In genomic region chr1:170845448-170846307, GRCm38 (mm10) we compare ENCODE assay signal across 12 mouse cellular contexts. TPM values are rescaled to one million over a fixed set of nuclear protein-coding genes. Genes with fewer than 3 reads are reported as not detected.
DNase-seq lines count a peak whose midpoint lies in the region; ATAC-seq and TF ChIP-seq lines count a peak whose summit lies in the region.
"Had no signal": no experiment of that assay in that cellular context is flagged by ENCODE, and none has a peak within 500 bp of the region (broad histone marks: within the 10 kb centered on the region; RNA-seq: fewer than 3 reads in every experiment).

No protein-coding gene starts in this region.

- no peaks in the 10 kb centered on the region for H3K27me3 ChIP-seq in liver, embryonic 14.5 days (ENCODE audit: control insufficient read depth, insufficient read depth, low read length)

- H3K36me3 ChIP-seq in liver, embryonic 14.5 days (replicated peaks; ENCODE audit: control insufficient read depth, insufficient read depth, low read depth) = peaks cover 9% of the 10 kb centered on the region

- H3K4me1 ChIP-seq in liver, embryonic 14.5 days (replicated peaks; ENCODE audit: control insufficient read depth in 2 of 2, insufficient read depth in 2 of 2, low read length in 1 of 2) = peaks cover 25 to 38% of the 10 kb centered on the region in 2 experiments

- H3K4me3 ChIP-seq in layer of hippocampus, adult 2 months = no peak overlapping the region
- peak overlapping the region; percentile 16 to 54 for H3K4me3 ChIP-seq in liver, embryonic 14.5 days (ENCODE audit: insufficient read depth in 1 of 2, low read depth in 2 of 2, low read length in 2 of 2)

- no peak for DNase-seq in layer of hippocampus, adult 2 months (ENCODE audit: low spot score in 2 of 2)
- DNase-seq in layer of hippocampus, postnatal 25 days (ENCODE audit: extremely low spot score in 1 of 2, low spot score in 1 of 2) = no peak
- peak; percentile 38 for DNase-seq in NIH3T3 (ENCODE audit: low read depth)
- peak; percentile 41 to 56 for DNase-seq in heart, adult 9 months (ENCODE audit: low spot score in 2 of 2)
- DNase-seq in liver, embryonic 14.5 days (ENCODE audit: low read depth in 3 of 3, low spot score in 3 of 3) = peak; percentile 68 to 80 (median 73)
- no peak for DNase-seq in layer of hippocampus, adult 11-12 months (ENCODE audit: low spot score)
- DNase-seq in layer of hippocampus, adult 9-10 months (ENCODE audit: low spot score) = no peak
- no peak for DNase-seq in spleen, adult 12 weeks (ENCODE audit: low spot score)
- DNase-seq: cerebellum, adult 2 months; gastrocnemius, postnatal 10 days; kidney, postnatal 4 days had no signal

- ATAC-seq in liver, embryonic 14.5 days (ENCODE audit: insufficient read depth) = peak; percentile 96
- ATAC-seq: lung, postnatal 0 days had no signal

- no peaks in the 10 kb centered on the region for H3K9me3 ChIP-seq in liver, embryonic 14.5 days (ENCODE audit: control insufficient read depth, low read length)

- no peak for TF ChIP-seq CTCF in layer of hippocampus, adult 2 months (conservative IDR thresholded peaks at IDR 0.05)
- no peak for TF ChIP-seq CTCF in liver, embryonic 14.5 days (IDR thresholded peaks at IDR 0.05; ENCODE audit: low read depth)

- 5% methylated on average over 10 of the region's 10 CpGs for WGBS in liver, embryonic 14.5 days (ENCODE audit: insufficient replicate concordance)

- H3K4me2 ChIP-seq in liver, embryonic 14.5 days (ENCODE audit: low read depth) = peak overlapping the region; percentile 73

- TF ChIP-seq EP300 in liver, embryonic 14.5 days (IDR thresholded peaks at IDR 0.05; ENCODE audit: low read depth) = peak; percentile 89

- H3K9ac ChIP-seq in liver, embryonic 14.5 days (replicated peaks) = peak overlapping the region; percentile 38

- peak overlapping the region; percentile 32 for H3K27ac ChIP-seq in layer of hippocampus, adult 2 months
- H3K27ac ChIP-seq in liver, embryonic 14.5 days = peak overlapping the region; percentile 84

RNA-seq across cellular contexts. Expression of gene Atf6, which starts 21.9 kb away (rescaled TPM):
- 10 to 100 TPM; 51.2 to 51.3 TPM for total RNA-seq in layer of hippocampus, adult 2 months (2021)
- 10 to 100 TPM; 46.6 to 49.2 TPM for total RNA-seq in layer of hippocampus, postnatal 25 days (2021)
- polyA plus RNA-seq in liver, embryonic 14.5 days (2012; rRNA removed) = 3.7 and 4.8 TPM in 2 replicates
- polyA plus RNA-seq in liver, embryonic 14.5 days (2014; fragmentation: Nextera tagmentation; extraction: Ambion mirVana) = 6.6 and 8.2 TPM in 2 replicates

RNA-seq across cellular contexts. Expression of gene Gm26620, which starts 39.2 kb away (rescaled TPM):
- total RNA-seq in layer of hippocampus, adult 2 months (2021) = under 1 TPM; 0.76 to 0.79 TPM
- under 1 TPM; 0.34 to 0.77 TPM for total RNA-seq in layer of hippocampus, postnatal 25 days (2021)
- 0.26 and 0.54 TPM in 2 replicates for polyA plus RNA-seq in liver, embryonic 14.5 days (2012; rRNA removed)
- 0.38 and 0.47 TPM in 2 replicates for polyA plus RNA-seq in liver, embryonic 14.5 days (2014; fragmentation: Nextera tagmentation; extraction: Ambion mirVana)

RNA-seq across cellular contexts. Expression of gene Dusp12, which starts 39.7 kb away (rescaled TPM):
- 10 to 100 TPM; 15.2 to 19.0 TPM for total RNA-seq in layer of hippocampus, adult 2 months (2021)
- total RNA-seq in layer of hippocampus, postnatal 25 days (2021) = 10 to 100 TPM; 13.8 to 19.2 TPM
- 9.5 and 13.6 TPM in 2 replicates for polyA plus RNA-seq in liver, embryonic 14.5 days (2012; rRNA removed)
- polyA plus RNA-seq in liver, embryonic 14.5 days (2014; fragmentation: Nextera tagmentation; extraction: Ambion mirVana) = 19.1 and 20.4 TPM in 2 replicates

Comparison
In these comparisons a context has a peak if more than half of its experiments do, and no peak if none do; other contexts are left out.
1. DNase-seq: peak in NIH3T3 (single experiment), heart, adult 9 months (2 of 2) and liver, embryonic 14.5 days (3 of 3); none in layer of hippocampus, adult 2 months (0 of 2), layer of hippocampus, postnatal 25 days (0 of 2), layer of hippocampus, adult 11-12 months (single experiment), layer of hippocampus, adult 9-10 months (single experiment) and spleen, adult 12 weeks (single experiment).